Mouse (Mus musculus): Measurements from ENCODE around the gene Ifna16.

The Ifna16 gene

DNA sequence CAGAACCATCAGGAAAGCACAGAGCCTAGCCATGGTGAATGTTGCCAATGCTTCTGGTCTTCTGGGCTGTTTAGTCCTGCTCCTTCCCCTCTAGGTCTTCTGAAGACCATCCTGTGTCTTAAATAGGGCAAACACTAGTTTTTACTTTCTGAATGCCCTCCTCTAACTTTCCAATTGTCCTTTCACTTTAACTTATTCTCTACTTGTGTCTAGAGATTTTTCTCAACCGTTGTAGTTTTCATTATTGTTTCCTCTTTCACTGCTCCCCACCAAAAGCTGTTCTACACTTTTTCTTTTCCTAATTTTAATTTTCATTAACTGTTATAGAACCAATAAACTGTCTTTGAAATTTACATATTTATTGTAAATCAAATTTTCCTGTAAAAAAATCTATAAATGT lies at the start of gene Ifna16:
Gene Ifna16 (minus strand): TSS at position 101 of the 400 bp plus-strand sequence.
- DNase-seq (ENCODE audit: low spot score) = no peak

DNA sequence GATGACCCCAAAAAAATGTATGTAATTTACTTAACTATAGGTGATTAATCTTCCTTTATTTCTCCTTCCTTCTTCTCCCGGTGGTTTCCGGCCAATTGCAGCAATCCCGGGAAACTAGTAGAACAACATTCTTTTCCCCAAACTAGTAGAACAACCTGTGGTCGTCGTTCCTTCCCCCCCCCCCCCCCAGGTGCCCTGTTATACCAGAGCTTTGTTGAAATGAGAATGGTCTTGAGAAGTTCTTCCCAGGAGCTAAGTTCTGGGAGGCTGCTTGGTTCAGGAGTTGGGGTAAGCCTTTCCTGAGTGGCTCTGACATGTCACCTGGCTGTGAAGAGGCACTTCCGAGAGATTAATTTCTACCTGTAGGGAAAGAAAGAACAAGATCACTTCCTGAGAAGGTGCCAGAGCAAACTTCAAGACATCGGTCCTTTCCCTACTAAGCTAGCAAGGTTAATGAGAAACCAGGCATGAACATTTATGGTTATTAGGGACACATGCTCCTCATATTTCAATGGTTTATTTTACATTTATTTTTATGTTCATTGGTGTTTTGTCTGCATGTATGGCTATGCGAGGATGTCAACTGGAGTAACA lies 46.9 kb upstream of the Ifna16 start:
- peak; percentile 23 for DNase-seq (ENCODE audit: low spot score)

- DNase-seq (ENCODE audit: low spot score) = peak; percentile 91
Observed at GRCm38 (mm10) chr4:88721791-88722721, 45.3 kb upstream of the Ifna16 start, which contains the start of the genes Gm26566 and Klhl9. TSS of gene Gm26566 (plus strand) at chr4:88721805. TSS of gene Klhl9 (minus strand) at chr4:88722465.

- DNase-seq (ENCODE audit: low spot score) = no peak
Observed at GRCm38 (mm10) chr4:88718715-88719114, 42.0 kb upstream of the Ifna16 start.

GRCm38 (mm10) chr4:88715059-88715458 lies 38.3 kb upstream of the Ifna16 start:
- no peak for DNase-seq (ENCODE audit: low spot score)

DNA sequence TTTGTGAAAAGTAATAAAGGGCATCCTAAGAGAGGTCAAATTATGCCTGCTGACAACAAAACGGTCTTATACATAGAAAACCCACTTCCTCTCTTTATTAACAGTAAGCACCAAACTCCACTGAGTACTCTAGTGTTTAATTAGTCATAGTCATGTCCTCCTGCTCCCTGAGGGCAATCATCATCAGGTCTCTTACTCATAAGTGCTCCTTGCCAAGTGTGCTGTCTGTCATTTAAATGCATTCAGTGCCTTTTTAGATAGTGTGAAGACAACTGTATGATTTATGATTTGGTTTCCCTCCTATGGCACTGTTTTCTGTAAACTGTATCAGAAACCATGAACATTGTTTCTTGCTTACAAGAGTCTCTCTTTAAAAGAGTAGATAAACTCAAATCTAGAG lies 37.6 kb upstream of the Ifna16 start:
- DNase-seq (ENCODE audit: low spot score) = no peak

- no peak for DNase-seq (ENCODE audit: low spot score)
Observed at GRCm38 (mm10) chr4:88707128-88707826, 30.6 kb upstream of the Ifna16 start.

DNA sequence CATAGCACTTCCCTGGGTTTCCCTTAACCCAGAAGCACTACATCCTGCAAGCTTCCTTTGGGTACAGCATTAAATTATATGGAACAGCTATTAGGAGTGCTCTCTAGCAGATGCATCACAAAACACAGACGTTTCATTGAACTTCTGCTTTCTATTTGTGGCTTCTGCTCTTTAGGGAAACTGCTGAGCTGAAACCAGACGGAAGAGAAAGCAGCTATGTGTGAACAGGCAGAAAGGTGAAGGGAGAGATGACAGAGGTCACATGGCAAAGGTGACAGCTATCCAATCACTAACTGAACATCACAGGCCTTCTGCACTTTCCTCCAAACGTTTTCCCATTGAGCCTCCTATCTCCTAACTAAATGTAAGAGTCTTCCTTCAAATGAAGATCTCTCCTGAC lies 29.2 kb upstream of the Ifna16 start:
- DNase-seq (ENCODE audit: low spot score) = peak; percentile 36

DNA sequence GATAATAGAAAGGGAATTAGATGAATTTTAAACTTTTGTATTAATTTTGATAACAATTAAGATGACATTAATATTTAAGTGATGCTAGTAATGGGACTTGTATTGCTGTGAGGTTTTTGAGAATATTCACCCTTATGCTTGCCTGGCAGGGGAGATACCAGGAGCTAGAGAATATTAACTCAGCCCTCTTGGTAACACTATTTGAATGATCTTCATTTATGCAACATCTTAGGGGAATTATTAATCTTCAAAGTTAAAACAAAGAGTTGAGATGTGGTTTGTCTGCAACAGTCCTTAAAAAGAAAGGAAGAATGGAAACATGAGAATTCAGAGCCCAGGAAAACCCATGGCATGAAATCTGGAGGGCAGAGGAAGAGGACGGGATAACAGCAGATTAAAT lies 22.6 kb upstream of the Ifna16 start:
- no peak for DNase-seq (ENCODE audit: low spot score)

DNA sequence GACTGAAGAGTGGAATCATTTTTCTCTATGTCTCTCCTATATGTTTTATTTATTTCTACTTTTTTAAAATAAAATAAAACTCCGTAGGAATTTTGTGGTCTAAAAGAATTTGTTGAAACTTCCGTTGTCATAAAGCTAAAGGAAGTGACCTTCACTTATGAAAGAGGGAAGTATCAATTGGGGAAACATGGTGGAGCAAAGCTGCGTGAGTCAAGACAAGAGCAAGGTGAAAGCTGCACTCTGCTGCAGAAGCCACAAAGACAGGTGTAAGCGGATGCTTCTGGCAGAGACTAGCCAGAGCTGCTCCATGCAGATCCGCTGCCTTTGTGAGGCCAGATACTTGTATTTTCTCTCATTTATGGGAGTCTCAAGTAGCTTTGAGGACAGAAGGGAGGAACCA lies 22.1 kb upstream of the Ifna16 start:
- DNase-seq (ENCODE audit: low spot score) = no peak

- DNase-seq (ENCODE audit: low spot score) = no peak
Observed at GRCm38 (mm10) chr4:88697753-88698152, 21.0 kb upstream of the Ifna16 start.

DNA sequence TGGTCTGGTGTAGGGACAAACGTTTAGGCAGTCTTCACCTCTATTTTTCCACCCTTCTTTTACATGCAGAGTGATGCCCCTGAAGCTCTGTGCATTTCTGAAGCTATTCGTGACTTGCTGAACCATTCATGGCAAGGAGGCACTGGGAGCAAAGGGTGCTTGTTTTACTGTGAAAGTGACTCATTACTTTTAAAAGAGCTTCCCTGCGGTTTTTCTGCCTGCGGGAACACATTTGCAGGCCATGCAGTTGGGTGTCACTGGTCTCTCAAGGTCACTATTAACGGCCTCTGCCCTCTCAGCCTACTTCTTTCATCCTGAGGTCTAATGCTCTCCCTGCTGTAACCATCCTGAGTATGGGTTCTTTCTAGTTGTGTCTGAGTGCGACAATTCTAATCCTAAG lies 20.4 kb upstream of the Ifna16 start:
- no peak for DNase-seq (ENCODE audit: low spot score)

- peak; percentile 83 for DNase-seq (ENCODE audit: low spot score)
Observed at GRCm38 (mm10) chr4:88696237-88696884, 19.6 kb upstream of the Ifna16 start.

- DNase-seq (ENCODE audit: low spot score) = no peak
Observed at GRCm38 (mm10) chr4:88693392-88693791, 16.7 kb upstream of the Ifna16 start.

DNA sequence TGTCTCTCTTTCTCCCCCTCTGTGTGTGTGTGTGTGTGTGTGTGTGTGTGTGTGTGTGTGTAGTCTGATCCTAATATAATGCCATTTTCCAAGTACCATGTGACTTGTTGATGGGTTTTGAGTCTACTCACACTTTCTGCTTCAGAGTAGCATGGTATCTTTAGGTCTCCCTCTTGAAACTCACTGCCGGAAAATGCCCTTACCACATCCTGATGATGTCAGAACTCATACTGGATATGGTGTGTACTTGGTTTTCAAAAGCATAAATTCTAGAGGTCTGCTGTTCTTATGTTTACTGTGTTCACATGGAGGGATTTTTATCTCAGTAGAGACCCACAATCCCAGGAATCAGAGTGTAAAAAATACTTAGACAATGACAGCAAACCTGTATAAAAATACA lies 15.8 kb upstream of the Ifna16 start:
- no peak for DNase-seq (ENCODE audit: low spot score)

GRCm38 (mm10) chr4:88691259-88691658 lies 14.5 kb upstream of the Ifna16 start, which contains the start of gene Ifnab:
TSS of gene Ifnab (minus strand) at chr4:88691359.
- DNase-seq (ENCODE audit: low spot score) = no peak

DNA sequence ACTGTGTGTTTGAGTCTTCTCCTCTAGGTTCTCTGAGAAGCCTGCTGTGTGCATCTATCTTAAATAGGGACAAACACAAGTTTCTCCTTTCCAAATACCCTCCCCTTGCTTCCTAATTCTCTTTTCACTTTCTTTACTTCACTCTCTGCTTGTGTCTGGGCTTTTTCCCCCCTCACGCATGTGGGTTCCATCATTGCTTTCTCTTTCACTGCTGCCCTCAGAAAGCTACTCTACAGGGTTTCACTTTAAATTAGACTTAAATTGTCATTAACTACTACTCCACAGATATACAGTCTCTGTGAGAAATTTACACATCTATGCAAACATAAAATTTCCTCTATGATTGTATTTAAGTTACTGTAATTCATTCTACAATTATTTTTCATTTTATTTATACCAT lies 7.1 kb upstream of the Ifna16 start, which contains the start of gene Ifna2:
Gene Ifna2 (minus strand): TSS at position 101 of the 400 bp plus-strand sequence.
- DNase-seq (ENCODE audit: low spot score) = no peak

GRCm38 (mm10) chr4:88681353-88681752 lies 4.6 kb upstream of the Ifna16 start:
- DNase-seq (ENCODE audit: low spot score) = no peak

GRCm38 (mm10) chr4:88680362-88680761 lies 3.6 kb upstream of the Ifna16 start:
- no peak for DNase-seq (ENCODE audit: low spot score)

DNA sequence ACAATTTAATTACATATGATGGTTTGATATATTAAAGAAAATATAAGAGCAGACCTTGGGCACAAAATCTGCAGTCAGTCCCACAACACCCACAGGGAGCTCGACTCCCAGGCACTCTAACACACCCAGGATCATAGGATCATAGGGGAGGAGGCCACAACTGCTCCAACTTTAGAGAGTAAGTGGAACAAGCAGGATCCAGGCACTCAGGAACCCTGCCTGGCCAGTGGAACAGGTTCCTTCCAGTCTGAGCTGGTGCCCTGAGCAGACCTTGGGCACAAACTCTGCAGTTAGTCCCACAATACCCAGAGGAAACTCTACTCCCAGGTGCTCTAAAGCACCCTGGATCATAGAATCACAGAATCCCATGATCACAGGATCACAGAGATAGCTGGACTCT lies 21.3 kb downstream of the Ifna16 start:
- no peak for DNase-seq (ENCODE audit: low spot score)

DNA sequence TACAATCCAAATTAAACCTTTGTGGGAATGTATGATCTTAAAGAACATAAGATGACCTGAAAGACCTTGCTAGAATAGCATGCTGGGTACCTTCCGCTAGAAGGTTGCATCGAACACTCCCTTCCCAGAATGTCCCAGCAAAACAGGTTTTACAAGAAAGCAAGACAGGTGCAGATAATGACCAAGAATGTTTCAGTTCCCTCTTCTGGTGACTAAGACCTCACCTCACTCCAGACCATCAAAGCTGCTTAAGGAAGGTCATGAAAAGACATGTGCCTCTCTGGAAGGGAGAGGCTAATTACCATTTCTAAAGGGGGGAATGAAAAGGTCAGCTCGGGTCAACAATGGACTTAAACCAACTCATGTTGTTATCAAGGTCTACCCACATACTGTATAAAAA lies 23.1 kb downstream of the Ifna16 start:
- DNase-seq (ENCODE audit: low spot score) = no peak

DNA sequence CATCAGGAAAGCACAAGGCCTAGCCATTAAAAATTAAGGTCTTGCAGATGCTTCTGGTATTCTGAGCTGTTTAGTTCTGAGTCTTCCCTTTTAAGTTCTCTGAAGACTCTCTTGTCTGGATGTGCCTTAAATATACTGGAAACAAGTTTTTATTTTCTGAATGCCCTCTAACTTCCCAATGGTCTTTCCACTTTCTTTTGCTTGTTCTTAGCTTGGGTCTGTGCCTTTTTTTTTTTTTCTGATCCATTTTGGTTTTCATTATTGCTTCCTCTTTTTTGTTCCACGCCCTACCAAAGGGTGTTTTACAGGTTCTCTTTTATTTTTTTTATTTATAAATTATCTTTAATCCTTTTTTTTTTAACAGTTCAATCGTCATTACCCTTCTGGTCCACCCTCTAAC lies 32.4 kb downstream of the Ifna16 start, which contains the start of gene Ifna13:
Gene Ifna13 (minus strand): TSS at position 101 of the 400 bp plus-strand sequence.
- DNase-seq (ENCODE audit: low spot score) = no peak

Data from lung, postnatal 25 days (tissue).